Mouse (Mus musculus): Measurements from ENCODE around the gene Pax7.

The Pax7 gene

GRCm38 (mm10) chr4:139813371-139813960, 19.9 kb downstream of the Pax7 start:
- no peak for DNase-seq (ENCODE audit: extremely low read depth, low read depth, low spot score)

DNA sequence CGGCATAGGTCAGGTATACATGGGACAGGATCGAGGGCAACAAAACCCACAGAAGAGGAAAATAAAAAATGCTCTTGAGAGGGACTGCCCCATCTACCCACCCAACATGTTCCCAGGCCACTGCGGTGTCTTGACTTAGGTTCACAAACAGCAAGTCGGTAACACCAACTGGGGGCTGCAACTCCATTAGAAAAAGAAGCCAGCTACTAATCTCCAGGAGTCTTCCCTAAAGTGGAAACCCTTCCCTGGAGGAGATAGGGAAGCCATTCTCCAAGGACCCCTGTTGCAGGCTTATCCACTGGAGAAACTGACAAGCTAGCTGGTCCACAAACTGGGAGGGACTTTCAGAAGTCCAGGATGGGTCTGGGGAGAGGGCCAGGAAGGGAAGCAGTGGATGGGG, 21.4 kb downstream of the Pax7 start:
- no peak for DNase-seq (ENCODE audit: extremely low read depth, low read depth, low spot score)

DNA sequence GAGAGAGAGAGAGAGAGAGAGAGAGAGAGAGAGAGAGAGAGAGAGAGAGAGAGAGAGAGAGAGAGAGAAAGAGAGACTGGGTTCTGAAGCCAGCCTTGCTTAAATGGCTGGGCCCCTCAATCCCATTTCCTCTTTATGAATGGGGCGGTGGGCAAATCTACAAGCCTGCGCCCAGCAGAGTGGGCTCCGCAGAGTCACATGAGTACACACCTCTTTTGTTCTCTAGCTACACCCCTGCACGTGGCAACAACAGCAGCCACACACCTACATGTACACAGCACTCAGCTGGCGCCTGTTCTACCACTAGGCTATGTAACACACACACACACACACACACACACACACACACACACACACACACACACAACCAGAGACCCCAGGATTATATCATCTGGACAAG, 21.9 kb downstream of the Pax7 start:
- DNase-seq (ENCODE audit: extremely low read depth, low read depth, low spot score) = no peak

DNA sequence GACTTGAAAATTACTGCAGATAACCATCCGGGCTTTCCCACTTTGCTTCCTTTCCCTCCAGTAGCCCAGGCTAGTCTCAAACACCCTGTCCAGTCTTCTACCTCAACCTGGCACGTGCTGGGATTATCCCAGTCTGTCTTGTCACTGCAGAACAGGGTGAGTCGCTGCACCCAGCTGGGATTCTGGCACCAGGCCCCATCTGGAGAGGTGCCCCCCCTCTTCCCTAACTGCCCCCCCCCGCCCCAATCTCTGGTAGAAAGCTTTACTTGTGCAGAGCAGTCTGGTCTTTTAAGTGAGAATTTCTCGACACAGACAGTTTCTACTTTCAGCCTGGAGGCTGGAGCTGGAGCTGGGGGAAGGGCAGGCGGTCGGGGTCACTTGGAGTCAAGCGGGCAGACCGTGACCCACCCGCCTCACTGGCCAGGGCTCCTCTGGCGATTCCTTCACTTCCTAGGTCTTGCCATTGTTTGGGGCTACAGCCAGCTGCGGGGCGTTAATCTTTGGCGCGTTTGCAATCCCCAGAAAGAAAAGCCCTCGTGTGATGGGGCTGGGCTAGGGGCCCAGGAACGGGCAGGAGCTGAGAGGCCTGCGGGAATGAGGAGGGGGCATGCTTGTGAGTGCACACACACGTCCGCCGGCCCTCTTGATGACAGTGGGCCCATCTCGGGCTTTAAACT, 22.4 kb downstream of the Pax7 start:
- no peak for DNase-seq (ENCODE audit: extremely low read depth, low read depth, low spot score)

GRCm38 (mm10) chr4:139809381-139809820, 23.9 kb downstream of the Pax7 start:
- DNase-seq (ENCODE audit: extremely low read depth, low read depth, low spot score) = no peak

GRCm38 (mm10) chr4:139807820-139808219, 25.5 kb downstream of the Pax7 start:
- DNase-seq (ENCODE audit: extremely low read depth, low read depth, low spot score) = no peak

DNA sequence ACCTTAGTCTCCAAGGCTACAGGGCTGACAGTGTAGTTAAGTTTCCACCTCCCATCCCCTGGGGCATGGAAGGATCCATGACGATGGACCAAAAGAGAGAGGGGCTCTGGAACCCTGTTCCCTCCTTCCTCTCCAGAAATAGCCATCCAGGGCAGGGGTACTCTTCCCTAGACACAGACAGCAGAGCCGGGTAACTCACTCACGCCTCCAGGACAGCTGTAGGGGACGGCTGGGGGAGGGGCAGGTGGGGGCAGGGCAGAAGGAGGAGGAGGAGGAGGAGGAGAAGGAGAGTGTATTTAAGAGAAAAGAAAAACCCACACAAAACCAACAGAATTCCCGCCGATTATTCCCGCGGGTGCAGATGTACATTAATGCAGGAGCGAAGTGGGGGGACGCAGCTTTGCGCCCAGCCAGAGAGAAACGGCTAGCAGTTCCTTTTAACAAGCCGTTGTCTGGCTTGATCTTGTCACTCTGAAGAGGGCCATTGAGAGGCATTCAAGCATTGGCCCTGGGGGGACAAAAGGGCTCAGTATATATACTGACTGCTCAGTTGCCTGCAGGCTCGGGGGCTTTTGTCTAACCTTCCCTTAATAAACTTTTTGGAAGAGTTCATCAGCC, 26.0 kb downstream of the Pax7 start:
- no peak for DNase-seq (ENCODE audit: extremely low read depth, low read depth, low spot score)

GRCm38 (mm10) chr4:139804896-139805295, 28.4 kb downstream of the Pax7 start:
- DNase-seq (ENCODE audit: extremely low read depth, low read depth, low spot score) = no peak

GRCm38 (mm10) chr4:139803981-139804380, 29.3 kb downstream of the Pax7 start:
- DNase-seq (ENCODE audit: extremely low read depth, low read depth, low spot score) = no peak

DNA sequence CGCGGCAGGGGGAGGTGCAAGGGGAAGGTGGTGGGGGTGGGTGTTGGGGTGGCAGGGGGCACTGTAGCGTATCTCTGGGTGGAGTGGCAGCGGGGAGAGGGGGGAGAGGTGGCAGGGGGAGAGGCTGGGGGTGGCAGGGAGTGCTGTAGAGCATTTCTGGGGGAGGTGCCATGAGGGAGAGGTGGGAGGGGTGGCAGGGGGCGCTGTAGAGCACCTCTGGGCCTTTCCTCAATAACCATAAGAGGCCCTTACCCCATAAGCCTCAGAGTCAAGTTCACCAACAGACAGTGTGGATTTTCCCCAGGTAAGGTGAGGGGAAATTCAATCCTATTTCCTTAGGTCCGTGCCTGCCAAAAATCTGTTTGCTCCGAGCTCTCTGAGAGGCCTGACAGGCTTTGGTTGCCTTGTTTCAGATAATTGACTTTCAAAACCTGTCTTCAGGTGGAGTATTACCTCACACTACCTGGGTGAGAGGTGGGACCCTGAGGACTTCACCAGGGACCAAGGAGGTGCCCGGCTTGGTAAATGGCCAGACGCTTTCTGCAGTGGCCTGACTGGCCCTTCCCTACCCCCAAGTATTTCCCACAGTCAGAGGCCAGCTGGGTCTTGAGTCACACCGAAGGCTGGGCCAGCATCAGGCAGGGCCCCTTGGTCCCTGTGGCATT, 33.8 kb downstream of the Pax7 start:
- DNase-seq (ENCODE audit: extremely low read depth, low read depth, low spot score) = peak; percentile 31

DNA sequence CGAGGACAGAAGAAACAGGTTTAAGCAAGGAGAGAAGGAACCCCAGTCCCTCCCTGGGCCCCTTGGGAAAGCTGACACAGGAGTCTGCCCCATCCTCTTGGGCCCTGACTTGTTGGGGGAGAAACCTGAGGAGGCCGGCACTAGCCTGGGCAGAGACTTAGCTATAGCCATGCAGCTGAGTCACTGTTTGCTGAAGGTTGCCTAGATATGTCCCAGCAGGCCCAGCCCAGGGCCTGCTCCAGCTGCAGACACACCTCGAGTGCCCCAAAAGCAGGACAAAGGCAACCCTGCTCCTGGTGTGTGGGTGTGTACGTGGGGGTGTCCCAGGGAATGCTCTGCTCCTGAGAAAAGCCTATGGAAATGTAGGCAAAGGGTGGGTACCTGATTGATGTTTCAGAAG, 36.0 kb downstream of the Pax7 start:
- peak; percentile 23 for DNase-seq (ENCODE audit: extremely low read depth, low read depth, low spot score)

- no peak for DNase-seq (ENCODE audit: extremely low read depth, low read depth, low spot score)
Measured at GRCm38 (mm10) chr4:139796115-139796514, 37.2 kb downstream of the Pax7 start.

DNA sequence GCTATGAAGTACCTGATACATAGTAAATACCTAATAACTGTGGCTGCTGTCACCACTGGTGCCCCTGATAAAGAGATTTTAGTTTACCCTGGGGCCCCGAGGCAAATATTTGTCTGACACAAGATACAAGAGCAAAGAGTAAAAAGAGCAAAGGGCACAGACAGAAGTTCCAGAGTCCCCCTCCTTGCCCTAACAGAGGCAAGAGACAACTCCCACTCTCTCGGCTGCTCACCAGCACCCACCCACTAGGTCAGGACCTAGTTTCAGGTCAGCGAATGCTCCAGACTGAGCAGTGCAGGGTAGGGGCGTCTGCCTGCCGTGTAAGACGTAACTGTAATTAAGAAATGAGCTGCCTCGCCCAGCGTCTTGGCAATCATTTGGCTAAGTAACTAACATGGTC, 42.2 kb downstream of the Pax7 start:
- no peak for DNase-seq (ENCODE audit: extremely low read depth, low read depth, low spot score)

DNA sequence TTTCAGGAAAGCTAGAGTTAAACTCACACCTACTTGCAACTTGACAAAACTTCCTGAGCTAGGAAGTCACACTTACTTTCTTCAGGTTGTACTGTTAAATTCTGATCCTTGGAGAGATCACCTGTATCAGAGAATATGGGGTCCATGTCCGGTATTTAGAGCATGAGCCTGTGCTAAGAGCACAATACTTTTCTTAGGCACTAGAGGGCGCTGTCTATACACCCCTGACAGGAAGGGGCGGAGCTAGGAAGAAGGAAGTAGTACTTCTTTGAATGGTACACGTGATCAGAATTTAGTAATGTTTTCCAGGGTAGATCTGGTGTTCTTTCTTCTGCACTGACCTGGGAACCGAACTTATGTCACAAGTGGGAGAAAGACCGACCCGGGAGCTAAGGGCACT, 43.6 kb downstream of the Pax7 start:
- no peak for DNase-seq (ENCODE audit: extremely low read depth, low read depth, low spot score)

DNA sequence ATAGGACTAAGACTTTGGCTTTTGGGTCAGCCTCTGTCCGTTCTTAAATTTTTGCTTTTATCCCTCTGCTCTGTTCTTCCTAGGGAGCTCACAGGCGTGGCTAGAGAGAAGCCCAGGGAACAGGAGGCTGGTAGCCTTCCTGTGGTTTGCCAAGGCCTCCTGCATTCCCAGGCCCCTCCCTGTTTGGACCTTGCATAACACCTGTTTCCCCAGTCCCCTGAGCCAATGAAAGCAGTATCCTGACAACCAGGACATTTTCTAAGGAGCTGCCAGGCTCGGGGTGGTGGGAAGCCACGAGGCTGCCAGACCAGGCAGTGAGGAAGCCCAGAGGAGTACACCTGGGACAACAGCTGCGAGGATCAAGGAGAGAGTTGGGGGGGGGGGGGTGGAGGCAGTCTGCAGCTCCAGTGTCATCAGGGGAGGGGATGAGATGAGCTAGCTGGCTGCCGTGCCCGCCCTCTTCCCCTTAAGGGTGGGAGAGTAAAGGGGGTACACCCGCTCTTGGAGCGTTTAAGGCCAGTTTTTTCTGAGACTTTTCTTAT, 50.3 kb downstream of the Pax7 start:
- no peak for DNase-seq (ENCODE audit: extremely low read depth, low read depth, low spot score)

DNA sequence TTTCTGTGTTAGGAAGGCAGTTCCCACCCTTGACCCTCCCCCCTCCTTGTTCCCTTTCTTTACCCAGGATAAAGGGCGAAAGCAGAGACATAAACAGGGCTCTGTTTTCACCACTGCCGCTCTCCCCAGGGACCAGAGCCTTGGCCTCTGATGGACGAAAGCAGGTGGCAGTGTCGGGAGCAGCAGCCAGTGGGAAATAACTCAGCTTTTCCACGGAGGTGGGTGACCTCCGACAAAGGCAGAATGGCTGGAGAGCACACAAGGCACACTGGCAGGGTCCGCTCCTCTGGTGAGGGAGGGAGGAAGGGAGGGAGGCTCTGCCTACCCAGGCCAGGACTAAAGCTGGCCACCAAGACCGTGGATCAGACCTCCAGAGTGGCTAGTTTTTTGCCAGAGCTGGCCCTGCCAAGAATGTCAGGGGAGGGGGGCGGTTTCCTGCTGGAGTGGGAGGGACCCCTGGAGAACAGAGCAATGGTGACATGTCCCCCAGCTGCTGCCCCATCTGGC, 62.1 kb downstream of the Pax7 start:
- DNase-seq (ENCODE audit: extremely low read depth, low read depth, low spot score) = no peak

- DNase-seq (ENCODE audit: extremely low read depth, low read depth, low spot score) = no peak
Measured at GRCm38 (mm10) chr4:139767823-139768222, 65.5 kb downstream of the Pax7 start.

DNA sequence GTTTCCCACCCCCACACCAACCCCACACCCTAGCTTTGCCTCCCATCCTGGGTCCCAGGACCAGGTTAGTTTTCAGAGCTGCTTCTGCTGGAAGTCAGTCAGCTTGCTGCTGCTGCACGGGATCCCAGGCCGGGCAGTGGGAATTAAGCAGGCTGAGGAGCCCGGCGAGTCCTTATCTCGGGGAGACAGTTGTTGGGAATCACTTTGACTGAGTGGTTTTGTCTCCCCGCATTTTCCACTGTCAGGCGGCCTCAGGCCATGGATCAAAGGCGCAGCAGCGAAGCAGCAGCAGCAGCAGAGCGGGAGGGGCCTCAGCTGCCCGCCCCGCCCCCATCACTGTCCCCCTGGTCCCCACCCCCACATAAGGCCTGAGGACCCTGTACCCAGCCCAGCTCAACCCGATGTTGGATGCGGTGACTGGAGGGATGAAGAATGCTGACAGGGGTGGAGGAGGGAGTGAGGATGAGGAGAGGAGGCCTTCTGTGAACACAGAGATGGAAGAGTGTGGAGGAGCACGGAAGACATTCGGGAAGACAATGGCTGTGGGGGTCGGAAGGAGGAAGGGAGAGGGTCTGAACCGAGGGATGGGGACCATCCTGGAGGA, 66.1 kb downstream of the Pax7 start:
- DNase-seq (ENCODE audit: extremely low read depth, low read depth, low spot score) = no peak

- DNase-seq (ENCODE audit: extremely low read depth, low read depth, low spot score) = no peak
Measured at GRCm38 (mm10) chr4:139761911-139762310, 71.4 kb downstream of the Pax7 start.

DNA sequence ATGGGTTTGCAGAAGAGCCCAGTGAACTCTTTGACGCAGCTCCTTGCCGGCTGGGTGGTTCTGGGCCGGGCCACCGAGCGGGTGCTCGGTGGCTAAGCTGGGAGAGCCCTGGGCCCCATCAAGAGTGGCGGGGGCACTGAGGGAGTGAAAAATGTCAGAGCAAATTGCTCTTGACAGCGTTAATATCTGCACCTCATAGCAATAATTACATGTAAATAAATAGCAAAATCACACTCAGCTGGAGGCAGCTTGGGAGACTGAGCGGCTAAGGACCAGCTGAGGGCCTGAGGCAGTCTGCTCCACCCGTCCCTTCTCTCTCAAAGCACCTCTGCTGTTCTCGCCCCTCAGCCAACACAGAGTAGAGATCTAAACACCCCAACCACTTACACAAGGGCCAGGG, 72.6 kb downstream of the Pax7 start:
- DNase-seq (ENCODE audit: extremely low read depth, low read depth, low spot score) = no peak
